Mouse (Mus musculus): Measurements from ENCODE around the gene Pzp. TPM values are rescaled to one million over a fixed set of nuclear protein-coding genes. Genes with fewer than 3 reads are reported as not detected.

The Pzp gene
- polyA plus RNA-seq, 1 experiment: not detected

DNA sequence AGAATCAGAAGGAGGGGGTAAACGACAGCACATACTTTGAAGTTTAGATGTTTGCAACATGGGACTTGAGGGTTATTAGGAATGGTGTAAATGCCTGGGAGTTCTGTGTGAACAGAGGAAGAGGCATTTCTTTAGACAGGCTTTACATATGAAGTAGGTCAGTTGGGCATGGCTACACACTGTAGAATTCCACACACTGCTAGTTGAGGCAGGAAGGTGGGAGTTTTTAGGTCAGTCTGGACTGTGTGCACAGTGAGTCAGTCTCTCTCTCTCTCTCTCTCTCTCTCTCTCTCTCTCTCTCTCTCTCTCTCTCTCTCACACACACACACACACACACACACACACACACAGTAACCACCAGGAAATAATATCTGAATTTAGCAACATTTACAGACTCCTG is 31.2 kb downstream of the Pzp start:
- no peak overlapping the region for H3ac ChIP-seq (ENCODE audit: control insufficient read depth, insufficient read length, low read depth)
- no peaks in the 10 kb centered on the region for H3K79me3 ChIP-seq (ENCODE audit: low read depth)
- no peak for TF ChIP-seq CTCF (IDR thresholded peaks at IDR 0.05; ENCODE audit: control insufficient read depth, insufficient read depth, insufficient read length)
- no peak for TF ChIP-seq USF1 (IDR thresholded peaks at IDR 0.05; ENCODE audit: low read depth)
- TF ChIP-seq MAX (IDR thresholded peaks at IDR 0.05): no peak
- TF ChIP-seq FOSL1 (IDR thresholded peaks at IDR 0.05; ENCODE audit: insufficient read depth, low read length, poor library complexity, severe bottlenecking): no peak
- no peak for TF ChIP-seq MYOD1 (IDR thresholded peaks at IDR 0.05; ENCODE audit: control insufficient read depth, insufficient read length, low read depth)
- TF ChIP-seq CEBPB (IDR thresholded peaks at IDR 0.05; ENCODE audit: low read depth): no peak
- no peak for TF ChIP-seq MYOG (IDR thresholded peaks at IDR 0.05; ENCODE audit: control insufficient read depth, extremely low read depth, insufficient read length)
- H3K4me3 ChIP-seq (ENCODE audit: insufficient read depth, poor library complexity, severe bottlenecking): no peak overlapping the region
- H3K36me3 ChIP-seq (ENCODE audit: control insufficient read depth, insufficient read depth): no peaks in the 10 kb centered on the region
- no peaks in the 10 kb centered on the region for H3K27me3 ChIP-seq (ENCODE audit: control insufficient read depth, insufficient read depth, insufficient read length)
- H3K79me2 ChIP-seq (ENCODE audit: control insufficient read depth, insufficient read depth): no peaks in the 10 kb centered on the region

- Histone ChIP-seq H3K27me3 (ENCODE audit: control insufficient read depth, insufficient read depth, insufficient read length) (no peaks in the 10 kb centered on the region), H3K79me2 (ENCODE audit: control insufficient read depth, insufficient read depth) (no peaks in the 10 kb centered on the region), H3K79me3 (ENCODE audit: low read depth) (no peaks in the 10 kb centered on the region), H3ac (ENCODE audit: control insufficient read depth, insufficient read length, low read depth) (no peak overlapping the region), H3K36me3 (ENCODE audit: control insufficient read depth, insufficient read depth) (no peaks in the 10 kb centered on the region), H3K4me3 (ENCODE audit: insufficient read depth, poor library complexity, severe bottlenecking) (no peak overlapping the region)
- TF ChIP-seq FOSL1 (IDR thresholded peaks at IDR 0.05; ENCODE audit: insufficient read depth, low read length, poor library complexity, severe bottlenecking) (no peak), USF1 (IDR thresholded peaks at IDR 0.05; ENCODE audit: low read depth) (no peak), CEBPB (IDR thresholded peaks at IDR 0.05; ENCODE audit: low read depth) (no peak), MYOD1 (IDR thresholded peaks at IDR 0.05; ENCODE audit: control insufficient read depth, insufficient read length, low read depth) (no peak), MYOG (IDR thresholded peaks at IDR 0.05; ENCODE audit: control insufficient read depth, extremely low read depth, insufficient read length) (no peak), MAX (IDR thresholded peaks at IDR 0.05) (no peak), CTCF (IDR thresholded peaks at IDR 0.05; ENCODE audit: control insufficient read depth, insufficient read depth, insufficient read length) (no peak)
These were observed 31.7 kb downstream of the Pzp start for GRCm38 (mm10) chr6:128494646-128495331.

GRCm38 (mm10) chr6:128491916-128492315 is 34.6 kb downstream of the Pzp start:
- H3K79me2 ChIP-seq (ENCODE audit: control insufficient read depth, insufficient read depth): no peaks in the 10 kb centered on the region
- H3K36me3 ChIP-seq (ENCODE audit: control insufficient read depth, insufficient read depth): no peaks in the 10 kb centered on the region
- no peak overlapping the region for H3K4me3 ChIP-seq (ENCODE audit: insufficient read depth, poor library complexity, severe bottlenecking)
- H3K27me3 ChIP-seq (ENCODE audit: control insufficient read depth, insufficient read depth, insufficient read length): no peaks in the 10 kb centered on the region
- H3K79me3 ChIP-seq (ENCODE audit: low read depth): no peaks in the 10 kb centered on the region
- TF ChIP-seq MYOG (IDR thresholded peaks at IDR 0.05; ENCODE audit: control insufficient read depth, extremely low read depth, insufficient read length) (no peak), FOSL1 (IDR thresholded peaks at IDR 0.05; ENCODE audit: insufficient read depth, low read length, poor library complexity, severe bottlenecking) (no peak), USF1 (IDR thresholded peaks at IDR 0.05; ENCODE audit: low read depth) (no peak), CEBPB (IDR thresholded peaks at IDR 0.05; ENCODE audit: low read depth) (no peak), MYOD1 (IDR thresholded peaks at IDR 0.05; ENCODE audit: control insufficient read depth, insufficient read length, low read depth) (peak; percentile 84), CTCF (IDR thresholded peaks at IDR 0.05; ENCODE audit: control insufficient read depth, insufficient read depth, insufficient read length) (no peak)
- no peak overlapping the region for H3ac ChIP-seq (ENCODE audit: control insufficient read depth, insufficient read length, low read depth)

- Histone ChIP-seq H3ac (ENCODE audit: control insufficient read depth, insufficient read length, low read depth) (no peak overlapping the region), H3K79me2 (ENCODE audit: control insufficient read depth, insufficient read depth) (no peaks in the 10 kb centered on the region), H3K4me3 (ENCODE audit: insufficient read depth, poor library complexity, severe bottlenecking) (no peak overlapping the region), H3K36me3 (ENCODE audit: control insufficient read depth, insufficient read depth) (no peaks in the 10 kb centered on the region), H3K79me3 (ENCODE audit: low read depth) (no peaks in the 10 kb centered on the region), H3K27me3 (ENCODE audit: control insufficient read depth, insufficient read depth, insufficient read length) (no peaks in the 10 kb centered on the region)
- TF ChIP-seq FOSL1 (IDR thresholded peaks at IDR 0.05; ENCODE audit: insufficient read depth, low read length, poor library complexity, severe bottlenecking): no peak
- TF ChIP-seq CTCF (IDR thresholded peaks at IDR 0.05; ENCODE audit: control insufficient read depth, insufficient read depth, insufficient read length): no peak
- TF ChIP-seq MAX (IDR thresholded peaks at IDR 0.05): no peak
These were observed 36.4 kb downstream of the Pzp start for GRCm38 (mm10) chr6:128490141-128490540.

DNA sequence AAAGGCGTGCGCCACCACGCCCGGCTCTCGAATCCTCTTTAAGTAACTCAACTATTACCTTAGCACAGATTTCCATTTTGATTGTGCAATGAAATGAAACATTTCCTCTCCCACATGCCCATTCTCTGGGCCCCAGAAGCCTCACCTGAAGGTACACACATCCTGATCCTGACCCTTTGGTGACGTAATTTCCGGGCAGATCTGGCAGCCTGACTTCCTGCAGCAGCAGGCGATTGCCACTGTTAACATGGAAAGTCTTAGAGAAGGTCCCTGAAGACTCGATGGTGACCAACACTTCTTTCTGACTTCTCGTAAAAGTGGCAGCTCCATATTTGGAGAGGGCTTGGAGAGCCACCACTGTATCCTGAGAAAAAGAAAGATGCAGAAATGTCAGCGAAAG is 38.8 kb downstream of the Pzp start:
- no peak overlapping the region for H3ac ChIP-seq (ENCODE audit: control insufficient read depth, insufficient read length, low read depth)
- no peaks in the 10 kb centered on the region for H3K79me2 ChIP-seq (ENCODE audit: control insufficient read depth, insufficient read depth)

More for the DNA sequence above, 38.8 kb downstream of the Pzp start:
- H3K36me3 ChIP-seq (ENCODE audit: control insufficient read depth, insufficient read depth): no peaks in the 10 kb centered on the region
- no peaks in the 10 kb centered on the region for H3K27me3 ChIP-seq (ENCODE audit: control insufficient read depth, insufficient read depth, insufficient read length)
- TF ChIP-seq MAX (IDR thresholded peaks at IDR 0.05) (no peak), MYOG (IDR thresholded peaks at IDR 0.05; ENCODE audit: control insufficient read depth, extremely low read depth, insufficient read length) (no peak), CTCF (IDR thresholded peaks at IDR 0.05; ENCODE audit: control insufficient read depth, insufficient read depth, insufficient read length) (no peak), FOSL1 (IDR thresholded peaks at IDR 0.05; ENCODE audit: insufficient read depth, low read length, poor library complexity, severe bottlenecking) (no peak), CEBPB (IDR thresholded peaks at IDR 0.05; ENCODE audit: low read depth) (no peak), MYOD1 (IDR thresholded peaks at IDR 0.05; ENCODE audit: control insufficient read depth, insufficient read length, low read depth) (no peak), USF1 (IDR thresholded peaks at IDR 0.05; ENCODE audit: low read depth) (no peak)
- H3K4me3 ChIP-seq (ENCODE audit: insufficient read depth, poor library complexity, severe bottlenecking): no peak overlapping the region
- no peaks in the 10 kb centered on the region for H3K79me3 ChIP-seq (ENCODE audit: low read depth)
